Mouse (Mus musculus): Measurements from ENCODE around the gene Olfr1201. TPM values are rescaled to one million over a fixed set of nuclear protein-coding genes. Genes with fewer than 3 reads are reported as not detected.

Gene Olfr1201
- not detected for polyA plus RNA-seq (2017; shearing (Covaris generic))

GRCm38 (mm10) chr2:88792736-88793135 is at the start of gene Olfr1201:
TSS of gene Olfr1201 (plus strand) at chr2:88793036.
- ATAC-seq: no peak

DNA sequence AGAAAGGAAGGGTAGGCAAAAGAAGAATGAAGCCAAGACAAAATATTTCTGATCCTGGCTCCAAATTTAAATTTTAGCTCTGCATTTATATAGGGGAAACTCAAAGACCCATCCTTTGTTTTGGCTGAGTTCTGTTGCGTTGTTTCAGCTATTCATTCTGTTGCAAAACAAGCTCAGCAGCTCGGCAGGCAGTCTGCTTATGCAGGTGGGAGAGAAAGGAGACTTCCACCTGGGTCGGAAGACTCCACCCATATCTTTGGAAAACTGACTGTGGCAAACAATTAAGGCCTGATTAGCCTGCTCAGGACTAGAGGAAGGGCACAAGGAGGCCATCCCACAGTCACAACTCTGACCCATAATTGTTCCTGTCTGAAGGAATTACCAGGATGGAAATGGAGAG is 49.5 kb upstream of the Olfr1201 start:
- ATAC-seq: no peak

GRCm38 (mm10) chr2:88751270-88751669 is 41.6 kb upstream of the Olfr1201 start, which contains the start of gene Olfr1198:
TSS of gene Olfr1198 (minus strand) at chr2:88751370.
- no peak for ATAC-seq

DNA sequence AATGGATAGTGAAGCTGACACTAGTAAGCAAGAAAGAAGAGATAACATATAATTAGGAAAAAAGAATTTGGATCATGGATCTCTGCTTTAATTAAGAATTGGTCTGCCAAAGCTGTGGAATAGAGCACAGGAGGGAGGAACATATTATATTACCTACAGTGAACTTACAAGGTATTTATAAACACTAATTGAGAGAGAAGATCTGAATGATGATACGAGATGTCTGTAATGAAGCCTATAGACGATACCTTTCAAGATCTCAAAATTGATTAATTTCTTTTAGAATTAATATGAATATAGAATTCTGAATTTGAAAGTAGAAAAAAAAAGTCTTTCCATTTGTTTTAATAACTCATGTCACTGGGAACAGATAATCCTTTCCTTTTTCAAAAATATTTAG is 32.5 kb upstream of the Olfr1201 start, which contains the start of gene Olfr1199:
TSS of gene Olfr1199 (minus strand) at position 101 of the 400 bp plus-strand sequence.
- no peak for ATAC-seq

DNA sequence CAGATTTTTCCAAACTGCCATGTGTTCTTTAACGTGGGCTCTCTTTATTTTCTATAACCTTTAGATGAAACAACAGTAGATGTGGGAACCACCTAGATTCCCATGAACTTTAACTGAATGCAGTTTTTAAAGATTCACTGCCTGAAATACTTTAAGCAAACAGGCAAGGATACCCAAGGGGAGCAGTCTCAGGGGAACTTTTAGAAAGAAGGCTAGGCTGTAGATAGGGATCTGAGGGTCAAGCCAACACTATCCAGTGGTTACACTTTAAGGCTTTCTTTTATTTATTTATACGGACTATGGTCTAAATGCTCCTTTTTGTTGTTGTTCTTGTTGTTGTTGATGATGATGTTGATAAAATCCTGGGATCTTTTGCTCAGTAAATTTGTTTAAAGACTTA is 22.4 kb upstream of the Olfr1201 start, which contains the start of gene Olfr1200:
TSS of gene Olfr1200 (minus strand) at position 101 of the 400 bp plus-strand sequence.
- ATAC-seq: no peak

DNA sequence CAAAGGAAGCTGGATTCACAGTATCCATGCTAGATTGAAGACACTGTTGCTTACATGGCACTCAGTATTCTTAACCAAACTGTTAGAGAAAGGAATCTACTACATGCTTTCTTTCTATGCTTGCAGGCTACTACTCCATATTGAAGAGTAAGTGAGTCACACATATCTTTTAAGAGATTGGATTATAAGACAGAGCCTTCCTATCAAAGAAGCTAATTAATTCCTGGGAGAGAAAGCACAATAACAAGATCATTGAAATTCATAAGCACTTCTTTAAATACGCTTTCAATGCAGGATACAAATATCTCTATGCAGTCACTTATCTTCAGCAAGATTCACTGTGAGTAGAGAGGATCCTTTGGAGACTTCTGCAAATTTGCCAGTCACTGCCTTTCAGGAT is 21.4 kb downstream of the Olfr1201 start, which contains the start of gene Olfr1202:
TSS of gene Olfr1202 (plus strand) at position 301 of the 400 bp plus-strand sequence.
- no peak for ATAC-seq

DNA sequence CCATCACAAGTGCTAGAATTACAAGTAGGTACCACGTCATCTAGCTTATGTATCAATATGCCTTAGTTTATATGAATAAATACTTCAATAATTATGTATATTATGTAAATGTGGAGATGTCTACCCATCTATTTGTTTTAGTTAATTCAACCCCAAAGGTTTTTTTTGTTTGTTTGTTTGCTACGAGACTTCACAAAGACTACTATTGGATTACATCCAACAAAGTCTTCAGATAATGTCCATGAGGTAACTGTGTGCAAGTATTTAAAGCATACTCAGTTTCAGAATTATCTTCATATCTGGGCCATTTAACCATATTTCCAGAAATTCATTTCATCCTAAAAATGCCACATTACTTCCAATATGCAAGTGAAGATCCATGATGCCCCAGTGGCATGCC is 36.6 kb downstream of the Olfr1201 start, which contains the start of gene Olfr1205:
TSS of gene Olfr1205 (plus strand) at position 301 of the 400 bp plus-strand sequence.
- ATAC-seq: no peak

- no peak for ATAC-seq
Measured at GRCm38 (mm10) chr2:88838477-88838876, 45.6 kb downstream of the Olfr1201 start.

Other genes starting within 250 kb of the Olfr1201 start
- not detected for gene Olfr1188, start 236.1 kb upstream of the Olfr1201 start, polyA plus RNA-seq (2017; shearing (Covaris generic))
- gene Olfr1189, start 206.6 kb upstream of the Olfr1201 start, polyA plus RNA-seq (2017; shearing (Covaris generic)): not detected
- not detected for gene Olfr1191-ps1, start 152.5 kb upstream of the Olfr1201 start, polyA plus RNA-seq (2017; shearing (Covaris generic))
- gene Olfr1192-ps1, start 144.5 kb upstream of the Olfr1201 start, polyA plus RNA-seq (2017; shearing (Covaris generic)): not detected
- gene Olfr1193, start 117.4 kb upstream of the Olfr1201 start, polyA plus RNA-seq (2017; shearing (Covaris generic)): not detected
- under 1 TPM in 1 of 2 experiments, not detected in 1; 0.17 TPM for gene Olfr1195, start 103.8 kb upstream of the Olfr1201 start, polyA plus RNA-seq (2017; shearing (Covaris generic))
- gene Olfr1196, start 88.4 kb upstream of the Olfr1201 start, polyA plus RNA-seq (2017; shearing (Covaris generic)): not detected
- not detected for gene Olfr1197, start 60.7 kb upstream of the Olfr1201 start, polyA plus RNA-seq (2017; shearing (Covaris generic))
- gene Olfr1198, start 41.7 kb upstream of the Olfr1201 start, polyA plus RNA-seq (2017; shearing (Covaris generic)): not detected
- gene Olfr1199, start 32.6 kb upstream of the Olfr1201 start, polyA plus RNA-seq (2017; shearing (Covaris generic)): not detected
- gene Olfr1200, start 22.5 kb upstream of the Olfr1201 start, polyA plus RNA-seq (2017; shearing (Covaris generic)): not detected
- gene Olfr1202, start 21.5 kb downstream of the Olfr1201 start, polyA plus RNA-seq (2017; shearing (Covaris generic)): not detected
- under 1 TPM in 1 of 2 experiments, not detected in 1; 0.07 TPM for gene Olfr1205, start 36.7 kb downstream of the Olfr1201 start, polyA plus RNA-seq (2017; shearing (Covaris generic))
- gene Olfr1204, start 56.3 kb downstream of the Olfr1201 start, polyA plus RNA-seq (2017; shearing (Covaris generic)): not detected
- under 1 TPM in 1 of 2 experiments, not detected in 1; 0.29 TPM for gene Olfr1206, start 70.2 kb downstream of the Olfr1201 start, polyA plus RNA-seq (2017; shearing (Covaris generic))
- under 1 TPM in 1 of 2 experiments, not detected in 1; 0.21 TPM for gene Olfr1208, start 109.3 kb downstream of the Olfr1201 start, polyA plus RNA-seq (2017; shearing (Covaris generic))
- not detected for gene Olfr1209, start 122.1 kb downstream of the Olfr1201 start, polyA plus RNA-seq (2017; shearing (Covaris generic))
- not detected for gene Olfr1211, start 145.1 kb downstream of the Olfr1201 start, polyA plus RNA-seq (2017; shearing (Covaris generic))
- gene Olfr1212, start 160.9 kb downstream of the Olfr1201 start, polyA plus RNA-seq (2017; shearing (Covaris generic)): not detected
- gene Gm13762, start 187.2 kb downstream of the Olfr1201 start, polyA plus RNA-seq (2017; shearing (Covaris generic)): not detected
- not detected for gene Olfr1214, start 199.6 kb downstream of the Olfr1201 start, polyA plus RNA-seq (2017; shearing (Covaris generic))
- not detected for gene Olfr1215, start 213.9 kb downstream of the Olfr1201 start, polyA plus RNA-seq (2017; shearing (Covaris generic))
- not detected for gene Olfr1216, start 225.3 kb downstream of the Olfr1201 start, polyA plus RNA-seq (2017; shearing (Covaris generic))
- gene Olfr1217, start 239.0 kb downstream of the Olfr1201 start, polyA plus RNA-seq (2017; shearing (Covaris generic)): not detected